In the genomic region with DNA sequence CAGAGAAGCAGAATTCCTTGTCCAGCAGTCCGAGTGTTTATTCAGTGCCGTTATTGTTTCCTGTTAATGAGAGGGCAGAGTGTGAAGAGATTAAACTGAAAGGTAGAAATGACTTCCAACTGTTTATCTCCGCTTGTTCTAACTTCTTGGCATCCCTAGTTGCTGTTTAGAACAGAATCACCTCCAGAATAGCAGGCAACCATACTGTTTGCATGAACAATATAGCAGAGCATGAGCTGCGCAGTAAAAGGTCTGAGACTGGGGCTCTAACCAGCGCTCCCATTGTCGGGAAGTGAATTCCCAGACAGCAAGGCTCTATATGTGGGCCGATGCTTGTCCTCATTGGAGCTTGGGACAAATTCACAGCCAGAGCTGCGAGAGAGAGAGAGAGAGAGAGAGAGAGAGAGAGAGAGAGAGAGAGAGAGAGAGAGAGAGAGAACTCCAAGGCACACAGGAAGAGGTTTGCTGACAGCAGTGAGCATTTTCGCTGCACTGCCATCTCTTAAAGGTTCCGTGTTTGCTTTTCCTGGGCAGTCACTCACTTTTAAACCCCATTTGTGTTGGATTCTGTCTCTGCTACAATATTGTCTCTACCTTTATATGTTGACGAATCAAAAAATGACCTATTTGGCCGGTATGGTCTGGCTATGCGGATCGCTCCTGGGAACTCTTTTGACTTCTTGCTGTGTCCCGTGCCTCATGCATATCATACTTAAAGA, we compare ENCODE assay signal across 9 mouse cellular contexts. TPM values are rescaled to one million over a fixed set of nuclear protein-coding genes. Genes with fewer than 3 reads are reported as not detected.
A peak's percentile ranks its signal among the peaks of the same experiment; 100 is the strongest.
DNase-seq lines count a peak whose midpoint lies in the region; ATAC-seq and TF ChIP-seq lines count a peak whose summit lies in the region.
"Had no signal": no experiment of that assay in that cellular context is flagged by ENCODE, and none has a peak within 500 bp of the region (broad histone marks: within the 10 kb centered on the region; RNA-seq: fewer than 3 reads in every experiment).

No protein-coding gene starts in this region.

- TF ChIP-seq POLR2A in brain, embryonic 14.5 days (IDR thresholded peaks at IDR 0.05; ENCODE audit: borderline replicate concordance, extremely low read depth, insufficient read depth, insufficient read length, poor library complexity, severe bottlenecking) = no peak

- WGBS in limb, embryonic 12.5 days = 67% methylated on average over 15 of the region's 15 CpGs
- 72% methylated on average over 15 of the region's 15 CpGs for WGBS in limb, embryonic 10.5 days

- no peak overlapping the region for H3K9ac ChIP-seq in limb, embryonic 12.5 days (replicated peaks)
- H3K9ac ChIP-seq: limb, embryonic 15.5 days had no signal

- 0 out of 2 replicates have a peak, but pooled peaks cover 6% of the 10 kb centered on the region for H3K27me3 ChIP-seq in limb, embryonic 12.5 days
- no peaks in the 10 kb centered on the region for H3K27me3 ChIP-seq in limb, embryonic 10.5 days (ENCODE audit: low read depth, poor library complexity, severe bottlenecking)
- H3K27me3 ChIP-seq: limb, embryonic 15.5 days had no signal

- no peak for TF ChIP-seq CTCF in brain, embryonic 14.5 days (IDR thresholded peaks at IDR 0.05; ENCODE audit: borderline replicate concordance, extremely low read depth, insufficient read depth, insufficient read length)

- intact Hi-C loops in left cerebral cortex, postnatal 36 days (cut with DNase I) = loop anchor here (10.0 kb wide), 1 partner anchor 178 kb away; no protein-coding TSS in a partner anchor

- H3K4me3 ChIP-seq in limb, embryonic 12.5 days (replicated peaks) = no peak overlapping the region
- H3K4me3 ChIP-seq in limb, embryonic 10.5 days = no peak overlapping the region
- H3K4me3 ChIP-seq: limb, embryonic 15.5 days had no signal

- no peak overlapping the region for H3K27ac ChIP-seq in limb, embryonic 12.5 days
- no peak overlapping the region for H3K27ac ChIP-seq in limb, embryonic 10.5 days
- H3K27ac ChIP-seq: limb, embryonic 15.5 days had no signal

- no peaks in the 10 kb centered on the region for H3K9me3 ChIP-seq in limb, embryonic 12.5 days
- H3K9me3 ChIP-seq in limb, embryonic 10.5 days (replicated peaks) = no peaks in the 10 kb centered on the region
- H3K9me3 ChIP-seq: limb, embryonic 15.5 days had no signal

- no peaks in the 10 kb centered on the region for H3K4me1 ChIP-seq in limb, embryonic 12.5 days (replicated peaks)
- H3K4me1 ChIP-seq in limb, embryonic 10.5 days = 0 out of 2 replicates have a peak, but pooled peaks cover 3% of the 10 kb centered on the region
- H3K4me1 ChIP-seq: limb, embryonic 15.5 days had no signal

- DNase-seq in limb, embryonic 10.5 days (ENCODE audit: low spot score) = no peak
- peak; percentile 13 for DNase-seq in brain, embryonic 14.5 days (ENCODE audit: low read depth)
- DNase-seq in left cerebral cortex, postnatal 36 days (ENCODE audit: low spot score in 2 of 2) = no peak
- no peak for DNase-seq in adrenal gland, postnatal 25 days
- DNase-seq in cerebellum, adult 11-12 months = no peak

- peak overlapping the region; percentile 19; the same call in 1 of the 2 replicates for H3K4me2 ChIP-seq in limb, embryonic 12.5 days
- H3K4me2 ChIP-seq: limb, embryonic 15.5 days had no signal

- ATAC-seq in limb, embryonic 12.5 days (ENCODE audit: insufficient number of reproducible peaks, insufficient read depth, low FRiP score, low TSS enrichment, low read depth) = no peak
- peak; percentile 46 for ATAC-seq in inflammation-experienced regulatory T-cells, adult 6 months
- peak; percentile 32; the same call in 1 of the 2 replicates for ATAC-seq in neutrophil, adult 5-6 weeks (ENCODE audit: extremely low read depth, insufficient number of reproducible peaks, low FRiP score, poor library complexity, severe bottlenecking)

- H3K36me3 ChIP-seq in limb, embryonic 12.5 days = no peaks in the 10 kb centered on the region
- no peaks in the 10 kb centered on the region for H3K36me3 ChIP-seq in limb, embryonic 10.5 days
- H3K36me3 ChIP-seq: limb, embryonic 15.5 days had no signal

RNA-seq across cellular contexts. Expression of gene Gbp5, which starts 3.5 kb away (rescaled TPM):
- not detected in 2 replicates for polyA plus RNA-seq in limb, embryonic 12.5 days (2016; fragmentation: Nextera tagmentation; extraction: Ambion mirVana)
- polyA plus RNA-seq in limb, embryonic 10.5 days (2016; fragmentation: Nextera tagmentation; extraction: Ambion mirVana) = 0.04 TPM in 1 of 2 replicates, not detected in the other
- polyA plus RNA-seq in brain, embryonic 14.5 days (2012; rRNA removed) = 0.10 and 0.11 TPM in 2 replicates
- polyA plus RNA-seq in inflammation-experienced regulatory T-cells, adult 6 months (2017; shearing (Covaris generic)) = 10 to 100 TPM; 12.0 to 15.8 (median 12.4) TPM
- 23.5 and 24.2 TPM in 2 replicates for total RNA-seq in neutrophil, adult 5-6 weeks (2017)
- 1 to 10 TPM; 1.8 to 2.3 TPM for total RNA-seq in left cerebral cortex, postnatal 36 days (2021)
- 1.7 and 2.5 TPM in 2 replicates for total RNA-seq in adrenal gland, postnatal 25 days (2021)
- polyA plus RNA-seq: limb, embryonic 15.5 days had no signal

RNA-seq across cellular contexts. Expression of gene Gbp7, which starts 32.9 kb away (rescaled TPM):
- 1.5 and 2.0 TPM in 2 replicates for polyA plus RNA-seq in limb, embryonic 12.5 days (2016; fragmentation: Nextera tagmentation; extraction: Ambion mirVana)
- 0.72 and 1.4 TPM in 2 replicates for polyA plus RNA-seq in limb, embryonic 10.5 days (2016; fragmentation: Nextera tagmentation; extraction: Ambion mirVana)
- polyA plus RNA-seq in brain, embryonic 14.5 days (2012; rRNA removed) = 0.30 and 0.62 TPM in 2 replicates
- polyA plus RNA-seq in inflammation-experienced regulatory T-cells, adult 6 months (2017; shearing (Covaris generic)) = 100 to 1,000 TPM; 180 to 223 (median 211) TPM
- total RNA-seq in neutrophil, adult 5-6 weeks (2017) = 33.4 and 36.9 TPM in 2 replicates
- 1 to 10 TPM; 2.5 to 2.7 TPM for total RNA-seq in left cerebral cortex, postnatal 36 days (2021)
- 11.0 and 15.8 TPM in 2 replicates for total RNA-seq in adrenal gland, postnatal 25 days (2021)

Comparison
In these comparisons a context has a peak if more than half of its experiments do, and no peak if none do; other contexts are left out.
1. RNA of gene Gbp5, which starts 3.5 kb away (polyA plus RNA-seq): 12.0 to 15.8 TPM in inflammation-experienced regulatory T-cells, adult 6 months; 0.10 to 0.11 TPM in brain, embryonic 14.5 days, not detected in limb, embryonic 12.5 days and 0.04 TPM in limb, embryonic 10.5 days; every median in the first group is over 10 times any median in the second.
2. RNA of gene Gbp7, which starts 32.9 kb away (polyA plus RNA-seq): 180 to 223 TPM in inflammation-experienced regulatory T-cells, adult 6 months; 1.5 to 2.0 TPM in limb, embryonic 12.5 days, 0.72 to 1.4 TPM in limb, embryonic 10.5 days and 0.30 to 0.62 TPM in brain, embryonic 14.5 days; every median in the first group is over 10 times any median in the second.